Mouse (Mus musculus) kidney, embryonic 14.5 days (tissue): Measurements from ENCODE around the gene Gfm2. TPM values are rescaled to one million over a fixed set of nuclear protein-coding genes. Genes with fewer than 3 reads are reported as not detected.

ENCODE experiments used
- ATAC-seq: fragments of 200-750 bp; cut with Nextera tagmentation; 2 replicates; pipeline ENCODE4 v1.8.0; 2017; ENCODE audit warnings: moderate number of reproducible peaks, mild to moderate bottlenecking, moderate TSS enrichment, moderate library complexity; ENCODE audit not compliant: low FRiP score, low TSS enrichment
- H3K27ac ChIP-seq: fragments of 300-500 bp; sonication (generic); 2 replicates; pipeline ENCODE4 v1.5.1; 2014; ENCODE audit warnings: low read depth, mild to moderate bottlenecking, low read length, moderate library complexity, mixed read lengths
- H3K27me3 ChIP-seq: fragments of 300-500 bp; sonication (generic); 2 replicates; pipeline ENCODE4 v1.6.1; 2014; ENCODE audit warnings: mild to moderate bottlenecking, low read length; ENCODE audit not compliant: control insufficient read depth, insufficient read depth
- H3K36me3 ChIP-seq: fragments of 300-500 bp; sonication (generic); 2 replicates; pipeline ENCODE4 v1.6.1; 2014; ENCODE audit warnings: low read length, mixed read lengths; ENCODE audit not compliant: control insufficient read depth, insufficient read depth
- H3K4me1 ChIP-seq: fragments of 300-500 bp; sonication (generic); 2 replicates; pipeline ENCODE4 v1.6.1; 2014; ENCODE audit warnings: low read length, mixed read lengths; ENCODE audit not compliant: control insufficient read depth, insufficient read depth
- H3K4me2 ChIP-seq: fragments of 300-500 bp; sonication (generic); replicated peaks from 2 replicates; pipeline ENCODE4 v1.6.1; 2014; ENCODE audit warnings: low read depth, mild to moderate bottlenecking, low read length
- H3K4me3 ChIP-seq: fragments of 300-500 bp; sonication (generic); 2 replicates; pipeline ENCODE4 v1.5.1; 2014; ENCODE audit warnings: mild to moderate bottlenecking, low read length
- H3K9ac ChIP-seq: fragments of 300-500 bp; sonication (generic); 2 replicates; pipeline ENCODE4 v1.6.1; 2014; ENCODE audit warnings: low read depth, mild to moderate bottlenecking, low read length, moderate library complexity
- H3K9me3 ChIP-seq: fragments of 300-500 bp; sonication (generic); 2 replicates; pipeline ENCODE4 v1.6.1; 2016; ENCODE audit warnings: low read length; ENCODE audit not compliant: control insufficient read depth
- WGBS: fragments of 180-500 bp; shearing (Covaris S2); extraction: QIAGEN DNeasy Blood & Tissue Kit; methylation state at CpG from one replicate; pipeline ENCODE4 v1.1.7; 2014; 5-methylcytosine and 5-hydroxymethylcytosine counted together
- polyA plus RNA-seq: library from polyadenylated mRNA; unstranded; fragments of >200 nt; fragmentation: Nextera tagmentation; extraction: Ambion mirVana; gene quantifications from 2 replicates; pipeline ENCODE4 v1.2.1, GENCODE M21; 2014

Gfm2 gene
- polyA plus RNA-seq, 1 experiment from 2014 or later = 35.3 TPM

GRCm38 (mm10) chr13:97215563-97215962, 77.8 kb downstream of the Gfm2 start:
- Histone ChIP-seq H3K9me3 (no peaks in the 10 kb centered on the region), H3K27ac (no peak overlapping the region), H3K4me3 (no peak overlapping the region), H3K4me2 (no peak overlapping the region), H3K4me1 (peaks cover 3% of the 10 kb centered on the region; the same call in 1 of the 2 replicates), H3K36me3 (no peaks in the 10 kb centered on the region), H3K27me3 (no peaks in the 10 kb centered on the region), H3K9ac (no peak overlapping the region)
- WGBS = 45% methylated on average over 4 of the region's 4 CpGs
- ATAC-seq = 0 out of 2 replicates have a peak, but pooled peaks have one; percentile 32

GRCm38 (mm10) chr13:97216196-97216595, 78.5 kb downstream of the Gfm2 start:
- ATAC-seq = 0 out of 2 replicates have a peak, but pooled peaks have one; percentile 35
- Histone ChIP-seq H3K36me3 (no peaks in the 10 kb centered on the region), H3K4me1 (peaks cover 3% of the 10 kb centered on the region; the same call in 1 of the 2 replicates), H3K27me3 (no peaks in the 10 kb centered on the region), H3K4me2 (no peak overlapping the region), H3K4me3 (no peak overlapping the region), H3K9me3 (no peaks in the 10 kb centered on the region), H3K9ac (no peak overlapping the region), H3K27ac (no peak overlapping the region)
- 26% methylated on average over 5 of the region's 5 CpGs for WGBS

- Histone ChIP-seq H3K36me3 (no peaks in the 10 kb centered on the region), H3K27ac (no peak overlapping the region), H3K27me3 (no peaks in the 10 kb centered on the region), H3K4me3 (no peak overlapping the region), H3K4me1 (peaks cover 8% of the 10 kb centered on the region; the same call in 1 of the 2 replicates), H3K9me3 (no peaks in the 10 kb centered on the region), H3K9ac (no peak overlapping the region), H3K4me2 (no peak overlapping the region)
- WGBS = 91% methylated on average over 3 of the region's 3 CpGs
- ATAC-seq = no peak
Observed at GRCm38 (mm10) chr13:97220022-97220421, 82.3 kb downstream of the Gfm2 start.

- peaks cover 4% of the 10 kb centered on the region; the same call in 1 of the 2 replicates for H3K9me3 ChIP-seq
- no peak overlapping the region for H3K4me2 ChIP-seq
- no peaks in the 10 kb centered on the region for H3K27me3 ChIP-seq
- H3K27ac ChIP-seq = no peak overlapping the region
- H3K36me3 ChIP-seq = no peaks in the 10 kb centered on the region
- ATAC-seq = 0 out of 2 replicates have a peak, but pooled peaks have one; percentile 44
- no peak overlapping the region for H3K9ac ChIP-seq
- 60% methylated on average over 8 of the region's 8 CpGs for WGBS
- H3K4me1 ChIP-seq = peaks cover 8% of the 10 kb centered on the region; the same call in 1 of the 2 replicates
- no peak overlapping the region for H3K4me3 ChIP-seq
Observed at GRCm38 (mm10) chr13:97223856-97224255, 86.1 kb downstream of the Gfm2 start.

- Histone ChIP-seq H3K9ac (no peak overlapping the region), H3K36me3 (no peaks in the 10 kb centered on the region), H3K9me3 (peaks cover 4% of the 10 kb centered on the region; the same call in 1 of the 2 replicates), H3K27ac (no peak overlapping the region), H3K4me2 (no peak overlapping the region), H3K27me3 (no peaks in the 10 kb centered on the region), H3K4me3 (no peak overlapping the region), H3K4me1 (peaks cover 8% of the 10 kb centered on the region; the same call in 1 of the 2 replicates)
- WGBS = 66% methylated on average over 10 of the region's 10 CpGs
- 0 out of 2 replicates have a peak, but pooled peaks have one; percentile 16 for ATAC-seq
Observed at GRCm38 (mm10) chr13:97224341-97224982, 86.7 kb downstream of the Gfm2 start.

- Histone ChIP-seq H3K36me3 (no peaks in the 10 kb centered on the region), H3K27ac (no peak overlapping the region), H3K27me3 (no peaks in the 10 kb centered on the region), H3K4me2 (peak overlapping the region; percentile 26), H3K9ac (no peak overlapping the region), H3K9me3 (peaks cover 4% of the 10 kb centered on the region; the same call in 1 of the 2 replicates), H3K4me1 (peaks cover 8% of the 10 kb centered on the region; the same call in 1 of the 2 replicates), H3K4me3 (peak overlapping the region; percentile 6; the same call in 1 of the 2 replicates)
- 38% methylated on average over 17 of the region's 17 CpGs for WGBS
- ATAC-seq = peak; percentile 61
Observed at GRCm38 (mm10) chr13:97225130-97225529, 87.4 kb downstream of the Gfm2 start.

GRCm38 (mm10) chr13:97227795-97228194, 90.1 kb downstream of the Gfm2 start:
- Histone ChIP-seq H3K27ac (no peak overlapping the region), H3K9ac (no peak overlapping the region), H3K27me3 (no peaks in the 10 kb centered on the region), H3K36me3 (no peaks in the 10 kb centered on the region), H3K4me1 (peaks cover 8% of the 10 kb centered on the region; the same call in 1 of the 2 replicates), H3K4me2 (no peak overlapping the region), H3K9me3 (peaks cover 4% of the 10 kb centered on the region; the same call in 1 of the 2 replicates), H3K4me3 (no peak overlapping the region)
- 94% methylated on average over 3 of the region's 3 CpGs for WGBS
- no peak for ATAC-seq

GRCm38 (mm10) chr13:97230101-97230500, 92.4 kb downstream of the Gfm2 start:
- H3K9me3 ChIP-seq = peaks cover 4% of the 10 kb centered on the region; the same call in 1 of the 2 replicates
- no peak for ATAC-seq
- H3K4me3 ChIP-seq = no peak overlapping the region
- H3K4me1 ChIP-seq = peaks cover 3% of the 10 kb centered on the region; the same call in 1 of the 2 replicates
- 66% methylated on average over 3 of the region's 3 CpGs for WGBS
- no peak overlapping the region for H3K27ac ChIP-seq
- no peak overlapping the region for H3K9ac ChIP-seq
- H3K27me3 ChIP-seq = no peaks in the 10 kb centered on the region
- H3K36me3 ChIP-seq = no peaks in the 10 kb centered on the region
- no peak overlapping the region for H3K4me2 ChIP-seq
